Mouse (Mus musculus) megakaryocyte, embryonic 14.5 days (primary cell): ENCODE data around the gene Prps1l3. TPM values are rescaled to one million over a fixed set of nuclear protein-coding genes. Genes with fewer than 3 reads are reported as not detected.
"Not testable (repeated sequence)": the region's sequence is repeated elsewhere in the genome, so short reads cannot be mapped to it uniquely, and the experiment has no call there.

Experiments
- H3K27me3 ChIP-seq: replicated peaks from 2 replicates; pipeline ENCODE3; 2012; ENCODE audit warnings: inconsistent platforms
- H3K36me3 ChIP-seq: replicated peaks from 2 replicates; pipeline ENCODE3; 2012; ENCODE audit warnings: low read length, inconsistent platforms, mixed read lengths
- H3K4me1 ChIP-seq: 2 replicates; pipeline ENCODE4 v1.6.1; 2012; ENCODE audit warnings: inconsistent platforms
- H3K4me3 ChIP-seq: replicated peaks from 2 replicates; pipeline ENCODE3; 2012; ENCODE audit warnings: moderate library complexity, mild to moderate bottlenecking, inconsistent platforms
- H3K9me3 ChIP-seq: 2 replicates; pipeline ENCODE4 v1.6.1; 2012; ENCODE audit warnings: inconsistent platforms
- FLI1 ChIP-seq: IDR thresholded peaks from 2 replicates; pipeline ENCODE4 v1.6.1; 2012; ENCODE audit warnings: low read length, inconsistent platforms, mixed read lengths
- GATA1 ChIP-seq: IDR thresholded peaks from 3 replicates; pipeline ENCODE4 v1.6.1; 2012; ENCODE audit warnings: mixed read lengths, low read length, inconsistent platforms, borderline replicate concordance
- polyA plus RNA-seq: library from polyadenylated mRNA; stranded (reverse); fragments of >175 nt; gene quantifications from 2 replicates; pipeline ENCODE4 v1.2.3, GENCODE M21; 2012; ENCODE audit warnings: low replicate concordance; ENCODE audit not compliant: insufficient read depth

Gene Prps1l3
- polyA plus RNA-seq, 1 experiment, result 3.3 TPM

- Histone ChIP-seq H3K4me1 (peaks cover 10% of the 10 kb centered on the region), H3K36me3 (no peaks in the 10 kb centered on the region), H3K27me3 (peaks cover 24% of the 10 kb centered on the region), H3K9me3 (peaks cover 11% of the 10 kb centered on the region), H3K4me3 (peak overlapping the region; percentile 38)
- no peak for TF ChIP-seq GATA1
- no peak for TF ChIP-seq FLI1
Measured at GRCm38 (mm10) chr12:57198269-57198668, 31.9 kb upstream of the Prps1l3 start.

- Histone ChIP-seq H3K9me3 (peaks cover 11% of the 10 kb centered on the region), H3K27me3 (peaks cover 24% of the 10 kb centered on the region), H3K4me1 (peaks cover 10% of the 10 kb centered on the region), H3K36me3 (no peaks in the 10 kb centered on the region), H3K4me3 (no peak overlapping the region)
- TF ChIP-seq GATA1 (no peak), FLI1 (no peak)
Measured at GRCm38 (mm10) chr12:57199427-57199826, 30.8 kb upstream of the Prps1l3 start.

DNA sequence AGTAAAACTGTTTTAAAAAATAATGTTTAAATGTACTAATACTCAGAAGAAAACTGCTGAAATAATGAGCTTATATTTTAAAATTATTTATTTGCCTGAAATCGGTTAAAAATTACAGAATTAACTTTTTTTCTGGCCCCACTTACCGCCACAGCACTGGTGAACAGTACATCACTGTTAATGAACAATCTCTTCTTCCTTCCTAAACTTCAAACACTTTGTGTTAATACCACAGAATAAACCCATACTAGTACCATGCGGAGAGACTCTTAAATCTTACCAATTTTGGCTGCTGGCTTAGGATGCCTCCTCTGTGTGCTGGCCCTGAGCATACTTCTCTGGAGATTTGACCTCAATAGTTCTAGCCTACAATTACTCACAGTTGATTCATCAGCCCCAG, 28.3 kb upstream of the Prps1l3 start:
- Histone ChIP-seq H3K36me3 (no peaks in the 10 kb centered on the region), H3K4me3 (no peak overlapping the region), H3K9me3 (peaks cover 8% of the 10 kb centered on the region), H3K27me3 (peaks cover 16% of the 10 kb centered on the region), H3K4me1 (peaks cover 4% of the 10 kb centered on the region)
- TF ChIP-seq FLI1, result no peak
- TF ChIP-seq GATA1, result no peak

DNA sequence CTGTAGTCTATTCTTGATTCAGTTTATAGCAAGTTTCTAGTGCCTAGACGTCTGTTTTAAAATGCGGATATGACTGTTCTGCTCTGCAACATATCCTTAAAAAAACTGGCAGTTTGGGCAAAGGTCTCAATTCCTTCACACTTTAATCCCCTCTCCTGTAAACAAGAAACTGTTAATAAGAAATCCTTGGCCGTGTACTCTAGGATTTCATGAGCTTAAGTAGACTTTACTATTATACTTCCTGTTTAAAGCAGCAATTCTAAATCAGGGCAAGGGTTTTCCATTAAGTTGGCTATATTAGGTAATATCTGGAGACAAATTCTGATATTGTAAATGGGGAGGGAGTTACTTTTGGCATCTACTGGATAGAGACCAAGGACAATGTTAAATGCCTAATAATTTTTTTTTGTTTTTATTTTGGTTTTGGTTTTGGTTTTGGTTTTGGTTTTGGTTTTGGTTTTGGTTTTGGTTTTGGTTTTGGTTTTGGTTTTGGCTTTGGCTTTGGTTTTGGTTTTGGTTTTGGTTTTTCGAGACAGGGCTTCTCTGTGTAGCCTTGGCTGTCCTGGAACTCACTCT, 25.8 kb upstream of the Prps1l3 start:
- Histone ChIP-seq H3K36me3 (no peaks in the 10 kb centered on the region), H3K4me1 (no peaks in the 10 kb centered on the region), H3K4me3 (no peak overlapping the region), H3K9me3 (peaks cover 6% of the 10 kb centered on the region), H3K27me3 (no peaks in the 10 kb centered on the region)
- no peak for TF ChIP-seq FLI1
- no peak for TF ChIP-seq GATA1

DNA sequence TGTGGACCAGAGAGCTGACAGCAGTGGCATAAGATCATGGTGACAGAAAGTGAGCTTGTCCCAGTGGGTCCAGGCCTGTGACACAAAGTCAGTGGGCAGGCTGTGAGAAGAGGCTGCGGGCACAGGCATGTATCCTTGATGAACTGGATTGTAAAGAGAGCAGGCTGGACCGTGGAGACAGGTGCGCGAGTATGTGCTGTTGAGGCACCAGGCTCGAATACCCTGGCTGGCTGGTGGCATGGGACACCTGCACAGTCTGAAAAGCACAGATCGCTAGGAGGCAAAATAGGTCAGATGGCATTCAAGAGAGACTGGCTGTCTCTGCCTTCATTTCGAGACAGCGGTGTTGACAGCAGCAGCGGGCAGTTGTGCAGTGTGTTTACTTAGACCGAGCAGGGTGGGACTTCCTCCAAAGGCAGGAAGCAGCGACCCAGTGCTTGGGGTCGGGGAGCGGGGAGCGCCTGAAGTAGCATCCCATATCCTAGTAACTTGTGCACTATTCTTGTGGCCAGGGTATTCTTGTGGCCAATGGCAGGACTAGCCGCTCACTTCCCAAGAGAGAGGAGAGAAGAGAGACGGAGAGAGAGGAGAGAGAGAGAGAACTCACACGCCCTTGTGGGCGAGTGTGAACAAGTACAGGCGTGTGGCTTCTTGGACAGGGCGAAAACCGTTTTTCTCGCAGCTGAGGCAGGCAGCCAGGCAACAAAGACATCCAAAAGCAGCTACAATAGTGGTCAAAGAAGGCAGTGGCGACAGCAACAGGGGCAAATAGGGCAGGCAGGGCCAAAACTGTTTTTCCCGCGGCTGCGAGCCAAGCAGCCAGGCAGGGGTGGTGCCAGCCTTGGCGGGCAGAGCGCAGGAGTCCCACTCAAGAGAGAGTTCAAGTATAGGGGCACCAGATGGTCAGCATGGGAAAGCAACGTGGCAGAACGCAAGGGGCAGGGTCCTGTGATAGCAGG, 18.6 kb upstream of the Prps1l3 start:
- peak overlapping the region; percentile 85 for H3K4me3 ChIP-seq
- peaks cover 5% of the 10 kb centered on the region for H3K27me3 ChIP-seq
- H3K4me1 ChIP-seq, result peaks cover 9% of the 10 kb centered on the region; the same call in 1 of the 2 replicates
- H3K36me3 ChIP-seq, result no peaks in the 10 kb centered on the region
- TF ChIP-seq FLI1, result no peak
- TF ChIP-seq GATA1, result no peak
- peaks cover 13% of the 10 kb centered on the region; the same call in 1 of the 2 replicates for H3K9me3 ChIP-seq

DNA sequence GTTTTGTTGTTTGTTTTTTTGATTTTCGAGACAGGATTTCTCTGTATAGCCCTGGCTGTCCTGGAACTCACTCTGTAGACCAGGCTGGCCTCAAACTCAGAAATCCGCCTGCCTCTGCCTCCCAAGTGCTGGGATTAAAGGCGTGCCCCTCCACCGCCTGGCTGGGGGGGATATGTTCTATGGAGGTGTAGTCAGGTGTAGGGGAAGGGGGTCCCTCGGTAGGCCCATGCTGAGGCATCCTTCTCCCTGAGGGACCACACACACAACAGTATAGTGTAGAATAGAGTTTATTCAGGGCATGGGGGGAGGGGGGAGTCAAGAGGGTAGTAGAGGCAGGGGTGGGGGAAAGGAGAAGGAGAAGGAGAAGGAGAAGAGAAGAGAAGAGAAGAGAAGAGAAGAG, 17.7 kb upstream of the Prps1l3 start:
- not testable (repeated sequence) for H3K36me3 ChIP-seq, H3K4me3 ChIP-seq, H3K27me3 ChIP-seq, H3K4me1 ChIP-seq
- peaks cover 13% of the 10 kb centered on the region; the same call in 1 of the 2 replicates for H3K9me3 ChIP-seq

DNA sequence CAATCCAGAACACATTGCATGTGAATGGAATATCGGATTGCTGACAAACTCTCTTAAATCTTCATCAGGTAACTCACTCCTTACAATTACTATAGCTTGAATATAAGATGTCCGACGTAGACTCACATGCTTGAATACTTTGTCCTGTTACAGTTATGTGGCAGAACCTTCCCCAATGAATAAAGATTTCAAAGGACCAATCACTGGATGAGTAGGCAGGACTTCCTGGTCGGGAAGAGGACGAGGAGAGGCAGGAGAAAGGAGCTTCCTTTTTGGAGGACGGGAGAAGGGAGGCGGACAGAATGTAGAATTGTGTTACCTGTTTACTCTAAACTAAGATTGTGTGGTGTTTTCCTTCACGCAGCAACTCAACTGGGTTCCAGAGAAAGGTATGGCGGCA, 3.8 kb upstream of the Prps1l3 start:
- H3K4me3 ChIP-seq, result no peak overlapping the region
- H3K9me3 ChIP-seq, result 0 out of 2 replicates have a peak, but pooled peaks cover 6% of the 10 kb centered on the region
- TF ChIP-seq GATA1 (no peak), FLI1 (no peak)
- H3K36me3 ChIP-seq, result no peaks in the 10 kb centered on the region
- H3K4me1 ChIP-seq, result peaks cover 11% of the 10 kb centered on the region
- H3K27me3 ChIP-seq, result no peaks in the 10 kb centered on the region

DNA sequence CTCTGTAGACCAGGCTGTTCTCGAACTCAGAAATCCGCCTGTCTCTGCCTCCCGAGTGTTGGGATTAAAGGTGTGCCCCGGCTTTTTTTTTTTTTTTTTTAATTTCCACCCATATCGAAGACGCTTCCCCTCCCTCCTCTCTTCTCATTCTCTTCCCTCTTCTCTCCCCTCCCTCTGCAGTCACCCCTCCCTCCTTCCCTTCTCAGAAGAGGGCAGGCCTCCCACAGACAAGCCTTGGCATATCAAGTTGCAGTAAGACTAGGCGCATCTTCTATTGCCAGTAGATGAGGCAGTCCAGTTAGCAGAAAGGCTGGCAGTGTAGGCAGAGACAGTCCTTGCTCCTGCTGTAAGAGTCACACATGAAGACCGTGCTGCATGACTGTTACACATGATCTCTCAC, 2.4 kb upstream of the Prps1l3 start:
- 0 out of 2 replicates have a peak, but pooled peaks cover 6% of the 10 kb centered on the region for H3K9me3 ChIP-seq
- H3K36me3 ChIP-seq, result no peaks in the 10 kb centered on the region
- no peak for TF ChIP-seq GATA1
- TF ChIP-seq FLI1, result no peak
- H3K27me3 ChIP-seq, result no peaks in the 10 kb centered on the region
- H3K4me1 ChIP-seq, result peaks cover 14% of the 10 kb centered on the region
- H3K4me3 ChIP-seq, result no peak overlapping the region

- H3K27me3 ChIP-seq, result no peaks in the 10 kb centered on the region
- peaks cover 16% of the 10 kb centered on the region for H3K4me1 ChIP-seq
- H3K4me3 ChIP-seq, result peak overlapping the region; percentile 95
- H3K9me3 ChIP-seq, result 0 out of 2 replicates have a peak, but pooled peaks cover 6% of the 10 kb centered on the region
- TF ChIP-seq FLI1 (no peak), GATA1 (no peak)
- H3K36me3 ChIP-seq, result peaks cover 3% of the 10 kb centered on the region
Measured at GRCm38 (mm10) chr12:57229703-57230102, 509 bp upstream of the Prps1l3 start.
